Mouse (Mus musculus): Measurements from ENCODE around the gene Chd6.

Chd6 gene

DNA sequence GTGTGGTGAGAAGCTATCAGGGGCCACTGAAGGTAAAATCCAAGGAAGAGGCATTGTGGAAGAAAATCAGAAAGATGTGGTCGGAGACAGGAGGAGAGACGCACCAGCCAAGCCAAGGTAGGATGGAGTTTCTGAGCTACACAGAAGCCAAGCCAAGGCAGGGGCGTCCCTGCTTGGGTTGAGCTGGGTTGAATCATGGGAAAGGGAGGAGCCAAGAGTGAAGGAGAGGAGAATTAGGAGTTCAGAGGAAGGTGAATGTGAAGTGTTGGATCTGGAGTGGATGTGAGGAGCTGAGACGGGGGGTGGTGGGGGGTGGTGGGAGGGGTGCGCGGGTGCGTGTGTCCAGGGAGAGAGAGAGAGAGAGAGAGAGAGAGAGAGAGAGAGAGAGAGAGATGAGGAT is 187.6 kb downstream of the Chd6 start:
- no peak for DNase-seq

DNA sequence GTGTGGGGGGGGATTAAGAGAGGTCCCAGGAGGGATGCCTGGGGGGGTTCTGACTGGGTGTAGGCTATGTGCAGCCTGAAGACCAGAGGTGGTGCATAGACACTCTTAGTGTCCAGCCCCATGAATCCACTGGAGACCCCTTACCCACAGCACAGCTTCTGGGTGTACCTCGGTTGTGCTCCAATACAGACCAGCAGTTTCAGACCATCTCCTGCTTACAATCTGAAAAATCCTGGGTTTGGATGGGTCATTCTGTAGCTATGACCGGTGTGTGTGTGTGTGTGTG is 190.0 kb downstream of the Chd6 start:
- no peak for DNase-seq

DNA sequence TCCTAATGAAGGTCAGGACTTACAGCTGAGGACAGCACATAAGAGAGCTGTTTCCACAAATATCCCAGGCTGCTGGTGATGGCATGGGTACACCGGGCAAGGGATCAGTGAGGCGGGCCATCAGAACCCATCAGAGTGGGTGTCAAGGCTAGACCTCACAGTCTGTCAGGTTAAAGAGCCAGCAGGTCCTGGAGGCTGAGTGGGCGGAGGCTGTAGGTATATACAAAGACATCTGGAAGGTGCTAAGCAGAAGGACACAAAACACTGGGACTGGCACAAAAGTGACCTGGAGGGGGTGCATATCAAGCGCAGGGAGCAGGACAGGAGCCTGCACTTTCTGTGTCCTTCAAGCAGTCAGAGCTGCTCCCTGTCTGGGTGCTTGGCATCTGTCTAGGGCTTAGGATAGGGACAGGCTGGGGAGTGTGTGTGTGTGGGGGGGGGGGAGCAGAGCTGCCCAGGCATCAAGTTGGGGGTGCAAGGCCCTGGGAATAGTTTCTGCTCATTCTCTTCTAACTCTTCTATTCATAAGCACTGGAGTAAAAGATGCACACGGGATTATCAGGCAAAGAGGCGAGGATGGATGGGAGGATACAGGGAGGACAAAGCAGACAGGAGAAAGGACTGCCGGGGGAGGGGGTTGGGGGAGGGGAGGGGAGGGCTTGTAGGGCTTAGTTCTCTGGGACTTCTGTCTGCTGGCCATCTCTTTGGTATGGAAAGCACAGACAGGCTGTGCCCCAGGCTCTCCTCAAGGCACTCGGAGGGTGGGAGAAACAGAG is 190.5 kb downstream of the Chd6 start:
- no peak for DNase-seq

DNA sequence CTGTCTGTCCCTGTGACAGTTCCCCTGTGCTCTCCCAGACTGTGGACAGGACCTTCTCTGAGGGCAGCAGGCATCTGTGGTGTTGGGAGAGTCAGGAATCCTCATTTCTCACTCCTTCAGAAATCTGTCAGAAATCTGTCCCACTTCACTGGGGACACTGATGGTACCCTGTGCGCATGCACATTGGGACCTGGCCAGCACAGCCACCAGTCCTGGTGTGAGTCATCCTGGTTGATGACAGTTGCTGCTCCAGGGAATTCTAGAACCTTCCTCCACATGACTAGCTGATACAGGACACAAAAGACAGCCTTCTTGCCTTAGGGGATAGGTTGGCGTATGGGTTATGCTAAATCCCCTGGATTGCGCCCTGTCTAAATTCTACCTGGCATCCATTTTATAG is 191.6 kb downstream of the Chd6 start:
- no peak for DNase-seq

DNA sequence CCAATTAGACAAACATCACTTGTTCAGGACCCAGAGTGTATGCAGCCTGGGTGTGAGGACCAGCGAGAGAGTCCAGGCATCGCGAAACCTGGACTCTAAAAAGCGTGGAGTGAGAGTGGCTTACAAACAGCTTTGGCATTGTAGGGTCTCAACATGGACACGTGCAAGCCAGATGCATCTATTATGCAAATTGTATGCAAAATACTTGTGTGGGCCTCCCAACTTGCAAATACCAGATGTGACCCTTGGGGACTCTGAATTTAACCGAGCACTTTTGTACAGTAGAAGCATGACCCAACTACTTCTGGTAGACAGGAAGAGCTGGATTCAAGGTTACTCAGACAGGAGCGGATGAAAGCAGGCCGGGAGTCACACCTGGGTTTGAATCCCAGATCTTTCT is 192.2 kb downstream of the Chd6 start:
- no peak for DNase-seq

DNA sequence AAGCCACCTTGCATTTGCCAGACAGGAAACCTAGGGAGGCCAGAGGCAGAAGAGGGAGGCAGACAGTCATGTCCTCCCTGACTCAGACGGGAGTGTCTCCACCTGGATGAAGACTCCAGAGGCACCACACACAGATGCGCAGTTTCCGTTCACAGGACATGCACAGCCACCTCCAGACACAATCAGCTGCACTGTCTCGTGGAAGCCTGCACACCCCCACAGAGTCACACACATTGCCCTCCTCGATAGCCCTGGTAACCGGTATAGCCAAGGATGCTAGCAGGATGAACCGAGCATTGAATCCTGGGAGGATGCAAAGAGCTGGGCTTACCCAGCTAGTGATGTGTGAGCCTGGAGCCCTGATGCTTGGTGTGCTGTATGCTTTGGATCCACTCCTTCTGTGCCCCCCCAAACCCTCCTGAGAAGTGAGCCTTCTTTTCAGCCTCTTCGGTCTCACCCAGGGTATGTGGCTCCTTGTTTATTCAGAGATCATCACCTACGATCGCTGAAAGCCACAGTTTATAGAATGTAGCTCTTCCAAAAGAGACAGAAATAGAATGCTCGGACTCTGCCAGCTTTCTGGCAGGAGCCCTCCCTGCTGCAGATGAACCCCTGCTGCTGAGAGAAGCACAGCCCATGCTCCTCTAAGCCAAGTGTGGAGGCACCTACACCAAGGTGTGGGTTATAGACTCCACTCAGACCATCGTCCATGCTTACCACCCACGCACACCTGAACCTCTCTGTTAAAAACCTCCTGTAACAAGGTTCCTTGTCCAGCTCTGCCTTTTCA is 192.9 kb downstream of the Chd6 start:
- no peak for DNase-seq

DNA sequence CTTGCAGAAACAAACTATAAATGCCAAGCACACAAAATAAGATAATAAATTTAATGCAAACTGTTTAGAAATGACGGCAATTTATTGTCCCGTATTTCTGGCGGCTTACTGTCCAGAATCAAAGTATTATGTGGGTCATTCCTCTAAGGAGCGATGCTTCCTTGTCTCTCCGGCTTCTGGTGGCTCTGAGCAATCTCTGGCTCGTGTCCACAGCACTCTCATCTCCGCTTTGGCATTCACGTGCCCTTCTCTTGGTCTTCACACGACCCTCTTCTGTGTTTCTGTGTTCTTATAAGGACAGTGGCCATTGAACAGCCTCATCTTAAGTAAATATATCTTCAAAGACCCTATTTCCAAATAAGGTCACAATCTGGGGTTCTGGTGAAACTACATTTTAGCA is 194.2 kb downstream of the Chd6 start:
- DNase-seq, result no peak

DNA sequence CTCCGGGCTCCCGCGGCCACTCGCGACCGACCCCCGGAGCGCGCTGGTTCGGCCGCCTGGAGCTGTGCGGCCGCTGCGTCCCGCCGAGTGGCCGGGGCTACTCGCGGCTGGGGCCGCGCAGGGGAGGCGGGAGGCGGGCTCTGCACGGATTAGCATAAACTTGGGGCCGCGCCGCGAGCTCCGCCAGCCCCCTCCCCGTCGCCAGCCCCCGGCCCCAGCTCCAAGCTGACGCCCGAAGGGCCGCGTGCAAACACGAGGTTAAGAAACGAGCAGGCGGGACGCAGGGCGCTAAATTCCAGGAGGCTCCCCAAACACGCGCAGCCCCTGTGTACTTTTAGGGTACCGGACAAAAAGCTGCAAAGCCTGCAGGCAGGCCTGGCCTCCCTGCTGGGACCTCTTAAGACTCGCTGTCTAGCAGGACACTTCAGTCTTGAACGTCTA is 196.6 kb downstream of the Chd6 start, which contains the start of gene Emilin3:
Emilin3 (minus strand) TSS at position 98 of the 441 bp plus-strand sequence.
- no peak for DNase-seq

DNA sequence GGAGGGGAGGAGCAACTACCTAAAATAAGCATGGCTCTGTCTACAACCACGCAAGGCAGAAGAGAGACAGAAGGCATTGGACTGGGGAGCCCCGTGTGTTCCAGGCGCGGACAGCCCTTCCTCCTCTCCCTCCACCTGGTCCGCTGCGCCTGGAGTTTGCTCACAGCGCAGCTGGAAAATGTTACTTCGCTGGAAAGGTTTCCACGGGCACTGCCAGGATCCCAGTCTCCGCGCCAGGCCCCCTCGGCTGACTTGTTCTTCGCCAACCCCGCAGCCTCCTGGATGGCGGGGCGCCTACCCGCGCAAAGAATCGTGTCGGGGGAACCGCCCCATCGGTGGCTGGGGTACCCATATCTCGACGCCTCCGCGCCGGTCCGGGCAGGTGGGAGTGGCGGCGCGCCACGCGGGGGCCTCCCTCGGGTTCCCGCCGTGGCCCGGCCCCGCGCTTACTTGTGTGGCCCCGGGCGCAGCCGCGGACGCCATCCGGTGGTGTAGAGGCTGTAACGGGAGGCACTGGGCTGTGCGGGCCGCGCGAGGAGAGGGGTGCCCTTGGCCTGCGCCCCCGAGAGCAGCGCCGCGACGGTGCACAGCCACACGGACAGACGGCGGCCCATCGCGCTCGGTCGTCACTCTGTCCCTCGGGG is 197.2 kb downstream of the Chd6 start:
- no peak for DNase-seq

DNA sequence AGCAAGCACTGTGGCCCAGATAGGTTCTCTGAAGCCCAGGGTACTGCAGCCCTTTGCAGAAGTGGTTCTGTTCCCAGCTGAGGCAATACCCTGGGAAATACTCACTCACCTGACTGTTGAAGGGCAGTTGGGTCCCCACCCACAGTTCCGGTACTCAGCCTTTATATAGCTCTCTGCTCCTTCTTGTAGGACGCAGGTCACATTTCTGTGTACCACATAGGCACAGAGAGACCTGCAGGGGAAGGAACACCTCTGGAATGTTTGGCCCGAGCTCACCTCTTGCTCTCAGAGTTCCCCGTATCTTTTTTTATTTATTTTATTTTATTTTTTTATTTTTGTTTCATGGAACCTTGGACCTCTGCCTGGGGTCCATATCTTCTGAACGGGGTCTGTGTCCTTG is 198.2 kb downstream of the Chd6 start:
- DNase-seq, result no peak

DNA sequence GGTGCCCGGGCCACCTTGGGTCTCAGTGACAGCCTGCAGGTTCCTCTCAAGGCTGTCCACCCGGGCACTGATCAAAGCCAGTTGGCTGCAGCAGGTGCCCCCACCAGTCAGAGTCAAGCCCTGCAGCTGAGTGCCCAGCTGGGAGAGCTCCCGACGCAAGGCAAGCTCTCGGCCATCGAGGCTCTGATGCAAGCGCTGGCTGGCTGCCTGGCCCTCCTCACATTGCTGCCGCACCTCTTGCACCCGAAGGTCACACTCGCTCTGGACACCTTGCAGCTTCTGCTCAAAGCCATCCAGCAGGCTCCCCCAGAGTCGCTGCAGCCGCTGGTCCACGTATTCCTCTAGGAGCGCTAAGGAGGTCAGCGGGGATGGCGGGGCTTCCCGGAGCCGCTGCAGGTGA is 200.3 kb downstream of the Chd6 start:
- no peak for DNase-seq

DNA sequence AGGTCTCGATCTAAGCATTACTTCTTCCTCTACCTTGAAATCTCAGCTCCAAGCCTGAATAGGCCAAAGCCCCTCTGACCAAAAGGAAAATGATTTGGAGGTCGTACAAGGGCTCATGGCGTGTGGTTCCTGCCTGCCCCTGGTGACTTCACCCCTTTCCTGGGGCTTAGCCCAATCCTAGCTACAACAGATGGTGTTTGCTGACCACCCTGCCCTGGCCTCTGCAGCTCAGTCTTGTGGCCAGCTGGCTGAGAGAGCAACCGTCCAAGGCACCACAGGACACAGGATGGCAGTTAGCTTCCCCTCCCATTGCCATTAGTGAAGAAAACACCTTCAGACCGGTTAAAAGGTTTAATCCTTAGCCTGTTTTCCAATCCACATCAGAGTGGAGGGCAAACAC is 202.8 kb downstream of the Chd6 start:
- no peak for DNase-seq

DNA sequence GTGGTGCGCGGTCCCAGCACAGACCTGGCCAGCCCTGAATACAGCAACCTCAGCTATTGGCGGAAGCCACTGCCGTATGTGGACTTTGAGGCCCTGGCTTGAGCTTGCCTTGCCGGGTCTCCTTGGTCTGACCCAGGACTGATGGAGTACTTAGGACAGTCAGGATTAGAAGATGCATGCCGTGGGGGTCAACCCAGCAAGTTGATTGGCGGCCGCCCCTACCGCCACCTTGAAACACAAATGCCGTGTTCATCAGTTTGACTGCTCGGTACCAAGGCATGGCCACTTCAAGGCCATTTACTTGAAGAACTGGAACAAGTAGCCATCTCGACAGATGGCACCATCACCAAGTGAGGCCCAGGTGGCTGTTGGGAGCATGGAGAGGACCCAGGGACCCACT is 203.6 kb downstream of the Chd6 start:
- no peak for DNase-seq

DNA sequence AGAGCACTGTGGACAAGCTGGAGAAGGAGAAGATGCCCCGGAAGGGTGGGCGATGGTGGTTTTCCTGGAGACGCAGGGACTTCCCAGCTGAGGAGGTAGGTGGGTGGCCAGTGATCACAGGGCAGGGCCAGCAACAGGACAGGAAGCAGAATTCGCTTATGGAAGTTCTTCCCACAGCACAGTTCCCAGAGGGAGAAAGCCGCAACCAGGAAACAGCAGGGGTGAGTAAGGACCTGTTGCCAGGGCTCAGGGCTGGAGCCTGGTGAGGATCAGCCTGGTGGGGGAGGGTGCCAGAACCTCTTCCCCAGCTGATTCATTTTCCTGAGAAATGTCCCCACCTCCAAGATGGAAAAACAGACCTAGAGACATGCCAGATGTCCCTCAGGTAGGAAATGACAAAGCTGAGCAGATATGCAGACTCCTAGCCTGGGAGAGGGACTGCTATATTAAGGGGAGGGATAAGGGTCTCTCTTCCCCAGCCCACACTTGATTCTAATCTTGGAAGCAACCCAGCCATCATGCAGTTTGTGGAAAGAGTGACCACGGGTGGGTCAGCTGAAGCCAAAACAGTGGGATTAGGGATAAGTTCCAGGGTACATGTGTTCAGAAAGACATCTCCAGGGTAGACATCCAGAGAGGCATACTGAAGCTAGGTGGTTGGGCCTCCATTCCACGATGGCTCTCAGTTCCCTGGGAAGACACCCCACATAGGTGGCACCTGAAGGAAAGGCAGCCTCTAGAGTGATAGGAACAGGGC is 207.0 kb downstream of the Chd6 start:
- DNase-seq, result no peak
